Mouse (Mus musculus) forebrain, embryonic 12.5 days (tissue): ENCODE results near the gene Gpc6. TPM values are rescaled to one million over a fixed set of nuclear protein-coding genes. Genes with fewer than 3 reads are reported as not detected.
A peak's percentile ranks its signal among the peaks of the same experiment; 100 is the strongest.

Experiments used
- ATAC-seq: fragments of 200-750 bp; cut with Nextera tagmentation; 2 replicates; pipeline ENCODE4 v1.8.0; 2017; ENCODE audit warnings: moderate TSS enrichment; ENCODE audit not compliant: low FRiP score
- H3K27ac ChIP-seq: fragments of 300-500 bp; sonication (generic); 2 replicates; pipeline ENCODE4 v1.5.1; 2016; ENCODE audit warnings: mild to moderate bottlenecking
- H3K27me3 ChIP-seq: fragments of 300-500 bp; sonication (generic); 2 replicates; pipeline ENCODE4 v1.6.1; 2016; ENCODE audit warnings: mild to moderate bottlenecking
- H3K36me3 ChIP-seq: fragments of 300-500 bp; sonication (generic); replicated peaks from 2 replicates; pipeline ENCODE4 v1.6.1; 2016; ENCODE audit warnings: mild to moderate bottlenecking
- H3K4me1 ChIP-seq: fragments of 300-500 bp; sonication (generic); 2 replicates; pipeline ENCODE4 v1.6.1; 2016
- H3K4me2 ChIP-seq: fragments of 300-500 bp; sonication (generic); 2 replicates; pipeline ENCODE4 v1.6.1; 2016; ENCODE audit warnings: mild to moderate bottlenecking, moderate library complexity
- H3K4me3 ChIP-seq: fragments of 300-500 bp; sonication (generic); replicated peaks from 2 replicates; pipeline ENCODE4 v1.5.1; 2016; ENCODE audit warnings: mild to moderate bottlenecking
- H3K9ac ChIP-seq: fragments of 300-500 bp; sonication (generic); 2 replicates; pipeline ENCODE4 v1.6.1; 2016; ENCODE audit warnings: mild to moderate bottlenecking
- H3K9me3 ChIP-seq: fragments of 300-500 bp; sonication (generic); 2 replicates; pipeline ENCODE4 v1.6.1; 2016
- WGBS: fragments of 180-500 bp; shearing (Covaris S2); methylation state at CpG from one replicate; pipeline ENCODE4 v1.1.7; 2016; 5-methylcytosine and 5-hydroxymethylcytosine counted together
- polyA plus RNA-seq: library from polyadenylated mRNA; unstranded; fragments of >200 nt; fragmentation: Nextera tagmentation; extraction: Ambion mirVana; gene quantifications from 2 replicates; pipeline ENCODE4 v1.2.1, GENCODE M21; 2016

Gpc6 gene
- polyA plus RNA-seq, 1 experiment from 2014 or later: 37.7 TPM

- Histone ChIP-seq H3K27me3 (no peaks in the 10 kb centered on the region), H3K4me2 (no peak overlapping the region), H3K27ac (no peak overlapping the region), H3K9me3 (no peaks in the 10 kb centered on the region), H3K4me1 (peaks cover 9% of the 10 kb centered on the region; the same call in 1 of the 2 replicates), H3K9ac (no peak overlapping the region), H3K36me3 (no peaks in the 10 kb centered on the region), H3K4me3 (no peak overlapping the region)
- no peak for ATAC-seq
Measured at GRCm38 (mm10) chr14:117824491-117824890, 899.4 kb downstream of the Gpc6 start.

GRCm38 (mm10) chr14:117826294-117827046 is 901.4 kb downstream of the Gpc6 start:
- WGBS: 70% methylated on average over 8 of the region's 8 CpGs
- no peaks in the 10 kb centered on the region for H3K27me3 ChIP-seq
- no peak for ATAC-seq

GRCm38 (mm10) chr14:117831267-117831666 is 906.2 kb downstream of the Gpc6 start:
- Histone ChIP-seq H3K9ac (no peak overlapping the region), H3K27me3 (no peaks in the 10 kb centered on the region), H3K4me1 (peaks cover 7% of the 10 kb centered on the region; the same call in 1 of the 2 replicates), H3K4me3 (no peak overlapping the region), H3K36me3 (no peaks in the 10 kb centered on the region), H3K27ac (no peak overlapping the region), H3K9me3 (no peaks in the 10 kb centered on the region), H3K4me2 (no peak overlapping the region)
- WGBS: 83% methylated on average over 8 of the region's 8 CpGs
- ATAC-seq: no peak

More at GRCm38 (mm10) chr14:117826294-117827046, 901.4 kb downstream of the Gpc6 start:
- Histone ChIP-seq H3K4me2 (no peak overlapping the region), H3K36me3 (no peaks in the 10 kb centered on the region), H3K4me1 (peaks cover 7% of the 10 kb centered on the region; the same call in 1 of the 2 replicates), H3K9me3 (no peaks in the 10 kb centered on the region), H3K4me3 (no peak overlapping the region), H3K9ac (no peak overlapping the region), H3K27ac (no peak overlapping the region)

GRCm38 (mm10) chr14:117831731-117832130 is 906.6 kb downstream of the Gpc6 start:
- Histone ChIP-seq H3K27me3 (no peaks in the 10 kb centered on the region), H3K36me3 (no peaks in the 10 kb centered on the region), H3K9me3 (no peaks in the 10 kb centered on the region), H3K4me1 (peaks cover 7% of the 10 kb centered on the region; the same call in 1 of the 2 replicates), H3K4me3 (no peak overlapping the region), H3K4me2 (no peak overlapping the region), H3K9ac (no peak overlapping the region), H3K27ac (no peak overlapping the region)
- WGBS: 52% methylated on average over 4 of the region's 4 CpGs
- peak; percentile 46; the same call in 1 of the 2 replicates for ATAC-seq

- Histone ChIP-seq H3K9ac (no peak overlapping the region), H3K27ac (no peak overlapping the region)
- no peak for ATAC-seq
Measured at GRCm38 (mm10) chr14:117835506-117835905, 910.4 kb downstream of the Gpc6 start.

GRCm38 (mm10) chr14:117837021-117837420 is 911.9 kb downstream of the Gpc6 start:
- Histone ChIP-seq H3K4me1 (no peaks in the 10 kb centered on the region), H3K36me3 (no peaks in the 10 kb centered on the region), H3K27ac (no peak overlapping the region), H3K9ac (no peak overlapping the region), H3K27me3 (no peaks in the 10 kb centered on the region), H3K4me2 (no peak overlapping the region), H3K9me3 (no peaks in the 10 kb centered on the region), H3K4me3 (no peak overlapping the region)
- no peak for ATAC-seq
- WGBS: 97% methylated on average over 4 of the region's 4 CpGs

More at GRCm38 (mm10) chr14:117835506-117835905, 910.4 kb downstream of the Gpc6 start:
- Histone ChIP-seq H3K9me3 (no peaks in the 10 kb centered on the region), H3K27me3 (no peaks in the 10 kb centered on the region), H3K4me2 (no peak overlapping the region), H3K36me3 (no peaks in the 10 kb centered on the region), H3K4me3 (no peak overlapping the region), H3K4me1 (no peaks in the 10 kb centered on the region)
- 93% methylated on average over 6 of the region's 6 CpGs for WGBS

GRCm38 (mm10) chr14:117837715-117838114 is 912.6 kb downstream of the Gpc6 start:
- Histone ChIP-seq H3K36me3 (no peaks in the 10 kb centered on the region), H3K27ac (no peak overlapping the region), H3K27me3 (no peaks in the 10 kb centered on the region), H3K9me3 (no peaks in the 10 kb centered on the region), H3K4me1 (no peaks in the 10 kb centered on the region), H3K4me2 (no peak overlapping the region), H3K9ac (no peak overlapping the region), H3K4me3 (no peak overlapping the region)
- ATAC-seq: no peak
- WGBS: 29% methylated on average over 3 of the region's 3 CpGs

GRCm38 (mm10) chr14:117841211-117841610 is 916.1 kb downstream of the Gpc6 start:
- no peaks in the 10 kb centered on the region for H3K4me1 ChIP-seq
- no peak for ATAC-seq
- no peak overlapping the region for H3K9ac ChIP-seq
- no peak overlapping the region for H3K4me2 ChIP-seq
- H3K36me3 ChIP-seq: no peaks in the 10 kb centered on the region
- H3K27ac ChIP-seq: no peak overlapping the region
- H3K9me3 ChIP-seq: no peaks in the 10 kb centered on the region
- H3K4me3 ChIP-seq: no peak overlapping the region
- WGBS: 78% methylated on average over 4 of the region's 4 CpGs
- H3K27me3 ChIP-seq: no peaks in the 10 kb centered on the region

- Histone ChIP-seq H3K36me3 (no peaks in the 10 kb centered on the region), H3K4me2 (no peak overlapping the region), H3K27me3 (no peaks in the 10 kb centered on the region), H3K4me3 (no peak overlapping the region), H3K27ac (no peak overlapping the region), H3K9me3 (no peaks in the 10 kb centered on the region), H3K9ac (no peak overlapping the region), H3K4me1 (no peaks in the 10 kb centered on the region)
- no peak for ATAC-seq
- WGBS: 90% methylated on average over 14 of the region's 14 CpGs
Measured at GRCm38 (mm10) chr14:117841797-117842553, 916.9 kb downstream of the Gpc6 start.

GRCm38 (mm10) chr14:117849591-117850505 is 924.7 kb downstream of the Gpc6 start:
- Histone ChIP-seq H3K4me3 (no peak overlapping the region), H3K9me3 (no peaks in the 10 kb centered on the region), H3K27me3 (no peaks in the 10 kb centered on the region), H3K36me3 (no peaks in the 10 kb centered on the region), H3K9ac (no peak overlapping the region), H3K4me2 (no peak overlapping the region), H3K27ac (no peak overlapping the region), H3K4me1 (no peaks in the 10 kb centered on the region)
- ATAC-seq: no peak
- WGBS: 89% methylated on average over 11 of the region's 11 CpGs

GRCm38 (mm10) chr14:117852266-117852665 is 927.2 kb downstream of the Gpc6 start:
- H3K9me3 ChIP-seq: no peaks in the 10 kb centered on the region
- H3K27ac ChIP-seq: no peak overlapping the region
- H3K4me2 ChIP-seq: no peak overlapping the region
- 90% methylated on average over 3 of the region's 3 CpGs for WGBS
- no peak overlapping the region for H3K4me3 ChIP-seq
- no peak for ATAC-seq
- H3K4me1 ChIP-seq: no peaks in the 10 kb centered on the region
- no peaks in the 10 kb centered on the region for H3K36me3 ChIP-seq
- no peak overlapping the region for H3K9ac ChIP-seq
- H3K27me3 ChIP-seq: no peaks in the 10 kb centered on the region

- Histone ChIP-seq H3K27ac (no peak overlapping the region), H3K9me3 (no peaks in the 10 kb centered on the region), H3K27me3 (no peaks in the 10 kb centered on the region), H3K36me3 (no peaks in the 10 kb centered on the region), H3K4me1 (no peaks in the 10 kb centered on the region), H3K9ac (no peak overlapping the region), H3K4me2 (no peak overlapping the region), H3K4me3 (no peak overlapping the region)
- ATAC-seq: no peak
- 87% methylated on average over 2 of the region's 2 CpGs for WGBS
Measured at GRCm38 (mm10) chr14:117852842-117853241, 927.7 kb downstream of the Gpc6 start.
